Mouse (Mus musculus): ENCODE measurements at regions not wholly inside any gene's neighbourhood (a gene's known extent, or its start where the extent isn't known, plus 50 kb on each side); places are given as distances from the start of the nearest gene placed in this dataset.
"Not testable (repeated sequence)": the region's sequence is repeated elsewhere in the genome, so short reads cannot be mapped to it uniquely, and the experiment has no call there.

DNA sequence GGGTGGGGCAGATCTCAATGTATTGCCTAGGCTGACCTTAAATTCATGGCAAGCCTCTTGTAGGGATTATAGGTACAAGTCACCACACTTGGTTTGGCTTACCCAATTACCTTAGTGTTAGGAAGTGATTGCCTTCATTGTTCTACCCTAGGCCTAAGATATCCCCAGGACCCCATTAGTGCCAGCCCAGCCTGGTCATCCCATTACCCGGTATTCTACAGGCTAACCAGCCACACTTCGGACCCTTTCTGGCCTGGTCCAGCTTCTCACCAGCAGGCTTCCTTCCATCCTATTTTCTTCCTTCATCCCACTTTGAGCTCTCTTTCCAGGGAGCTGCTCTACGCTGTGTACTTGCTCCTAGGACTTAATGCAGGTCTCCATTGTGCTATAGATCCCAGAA is 59.5 kb downstream of the Tex35 start:
- no peak for DNase-seq (ENCODE audit: extremely low spot score in 1 of 2, low spot score in 1 of 2)

DNA sequence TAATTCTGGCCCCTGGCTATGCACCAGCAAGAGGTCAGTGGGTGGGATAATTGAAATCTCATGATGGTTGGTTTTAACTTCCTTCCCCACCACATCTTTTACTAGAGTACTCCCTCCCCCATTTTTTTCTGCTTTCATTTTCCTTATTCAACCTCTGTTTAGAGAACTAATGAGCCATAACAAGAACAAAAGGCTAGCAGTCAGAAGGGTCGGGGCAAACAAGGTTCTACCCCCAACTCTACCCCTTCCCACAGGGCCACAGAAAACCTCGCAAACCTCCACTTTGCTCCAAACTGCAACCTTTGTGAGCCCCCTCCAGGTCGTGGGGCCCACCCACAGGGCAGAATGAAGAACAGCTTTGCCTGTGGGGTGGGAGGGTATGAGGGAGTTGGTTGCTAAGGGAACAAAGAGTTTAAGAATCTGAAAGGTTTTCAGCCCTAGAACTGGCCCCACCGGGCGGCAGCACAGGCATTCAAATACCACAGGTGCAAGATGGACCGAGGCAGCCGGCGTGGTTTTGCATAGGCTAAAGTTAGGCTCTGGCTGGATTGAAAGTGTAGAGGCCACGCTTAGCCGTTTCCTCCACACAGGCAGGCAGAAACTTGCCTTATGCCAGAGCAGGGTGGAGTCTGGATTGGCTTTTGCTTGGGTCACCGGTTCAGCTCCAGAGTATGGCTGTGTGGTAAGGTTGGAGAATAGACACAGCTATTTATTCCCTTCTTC is 60.1 kb downstream of the Tex35 start:
- DNase-seq (ENCODE audit: extremely low spot score in 1 of 2, low spot score in 1 of 2), result no peak

DNA sequence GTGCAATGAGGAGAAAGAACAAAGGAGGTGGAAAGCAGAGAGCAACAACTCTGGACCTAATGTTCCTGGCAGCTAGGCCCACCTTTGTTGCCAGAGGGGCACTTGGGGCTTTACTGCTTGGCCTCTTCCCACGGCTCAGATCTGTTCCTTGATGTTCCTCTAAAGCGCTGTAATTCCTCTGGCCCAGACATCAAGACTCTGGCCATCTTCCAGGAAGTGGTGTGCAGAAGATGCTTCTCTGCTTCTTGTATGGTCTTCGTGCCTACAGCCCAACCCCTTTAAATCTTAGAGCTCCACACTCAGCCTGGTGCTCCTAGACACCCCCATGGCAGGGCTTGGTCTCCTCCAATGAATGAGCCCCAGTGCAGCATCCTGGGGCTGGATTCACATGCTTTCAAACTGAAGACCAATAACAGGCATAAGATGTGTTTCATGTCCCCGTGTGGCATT is 60.7 kb downstream of the Tex35 start:
- DNase-seq (ENCODE audit: extremely low spot score in 1 of 2, low spot score in 1 of 2), result no peak

DNA sequence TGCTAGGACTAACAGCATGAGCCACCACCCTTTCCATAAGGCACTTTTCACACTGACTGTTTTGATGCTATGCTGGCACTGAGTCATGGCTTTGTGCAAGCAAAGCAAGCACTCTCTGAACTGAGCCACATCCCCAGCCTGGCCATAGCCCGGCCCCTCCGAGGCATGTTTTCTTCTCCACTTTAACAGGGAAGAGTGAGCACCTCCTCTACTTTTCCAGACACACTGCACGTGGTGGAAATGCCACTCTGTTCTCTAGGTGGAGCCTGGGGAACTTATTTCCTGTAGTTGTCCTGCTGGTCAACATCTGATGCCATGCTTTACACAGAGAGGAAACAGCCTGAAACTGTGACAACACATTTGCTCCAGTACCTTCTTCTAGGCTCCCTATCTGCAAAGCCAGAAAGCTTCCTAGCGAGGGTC is 61.7 kb downstream of the Tex35 start:
- DNase-seq (ENCODE audit: extremely low spot score in 1 of 2, low spot score in 1 of 2), result no peak

DNA sequence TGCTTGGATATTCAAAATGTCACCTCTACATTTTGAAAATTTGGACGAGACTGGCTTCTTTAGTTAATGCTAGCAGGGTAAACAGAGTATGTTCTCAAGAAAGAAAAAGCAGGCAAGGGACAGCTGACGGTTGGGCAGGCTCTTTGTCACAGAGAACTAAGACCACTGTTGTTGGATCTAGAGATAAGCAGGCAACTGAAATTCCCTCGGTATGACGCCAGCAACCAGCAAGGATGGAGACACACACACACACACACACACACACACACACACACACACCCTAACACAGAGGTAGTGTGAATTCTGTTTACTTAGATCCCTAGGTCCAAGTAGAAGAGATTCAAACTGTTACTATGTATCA is 68.7 kb downstream of the Tex35 start:
- no peak for DNase-seq (ENCODE audit: extremely low spot score in 1 of 2, low spot score in 1 of 2)

DNA sequence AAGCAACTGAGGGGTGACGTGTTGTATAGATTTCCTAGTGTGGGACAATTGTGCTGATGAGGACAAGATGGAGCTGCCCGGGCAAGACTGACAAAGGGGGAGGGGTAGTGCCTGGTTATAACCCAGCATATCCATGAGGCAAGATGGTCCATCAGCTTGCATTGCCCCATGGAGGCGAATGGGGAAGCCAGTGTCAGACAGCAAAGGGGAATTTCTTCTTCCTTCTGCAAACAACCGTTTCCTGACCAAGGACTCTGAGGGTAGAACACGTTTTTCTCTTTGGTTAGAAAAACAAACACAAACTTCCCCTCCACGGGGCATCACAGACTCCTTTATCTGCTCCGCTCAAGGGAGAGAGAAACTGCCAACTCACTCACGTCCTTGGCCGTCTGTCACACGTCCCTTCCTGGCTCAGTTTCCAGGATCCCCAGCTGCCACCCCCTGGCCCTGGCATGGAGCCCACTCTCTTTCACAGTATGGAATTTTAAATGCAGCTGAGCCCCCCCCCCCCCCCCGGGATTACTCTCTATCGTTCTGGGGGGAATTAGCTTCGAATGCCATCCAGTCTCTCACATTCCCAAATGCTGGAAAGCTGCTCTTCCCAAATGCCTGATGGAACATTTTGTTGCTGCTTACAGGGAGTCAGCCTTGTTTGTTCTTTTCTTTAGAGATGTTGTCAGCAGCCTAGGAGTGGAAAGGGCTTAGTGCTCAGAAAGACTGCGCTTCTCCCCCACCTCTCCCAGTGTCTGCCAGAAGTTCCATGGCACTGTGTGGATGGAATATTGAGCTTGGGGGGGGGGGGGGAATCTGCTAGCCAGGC is 69.3 kb downstream of the Tex35 start:
- peak; percentile 31 to 60 for DNase-seq (ENCODE audit: extremely low spot score in 1 of 2, low spot score in 1 of 2)

DNA sequence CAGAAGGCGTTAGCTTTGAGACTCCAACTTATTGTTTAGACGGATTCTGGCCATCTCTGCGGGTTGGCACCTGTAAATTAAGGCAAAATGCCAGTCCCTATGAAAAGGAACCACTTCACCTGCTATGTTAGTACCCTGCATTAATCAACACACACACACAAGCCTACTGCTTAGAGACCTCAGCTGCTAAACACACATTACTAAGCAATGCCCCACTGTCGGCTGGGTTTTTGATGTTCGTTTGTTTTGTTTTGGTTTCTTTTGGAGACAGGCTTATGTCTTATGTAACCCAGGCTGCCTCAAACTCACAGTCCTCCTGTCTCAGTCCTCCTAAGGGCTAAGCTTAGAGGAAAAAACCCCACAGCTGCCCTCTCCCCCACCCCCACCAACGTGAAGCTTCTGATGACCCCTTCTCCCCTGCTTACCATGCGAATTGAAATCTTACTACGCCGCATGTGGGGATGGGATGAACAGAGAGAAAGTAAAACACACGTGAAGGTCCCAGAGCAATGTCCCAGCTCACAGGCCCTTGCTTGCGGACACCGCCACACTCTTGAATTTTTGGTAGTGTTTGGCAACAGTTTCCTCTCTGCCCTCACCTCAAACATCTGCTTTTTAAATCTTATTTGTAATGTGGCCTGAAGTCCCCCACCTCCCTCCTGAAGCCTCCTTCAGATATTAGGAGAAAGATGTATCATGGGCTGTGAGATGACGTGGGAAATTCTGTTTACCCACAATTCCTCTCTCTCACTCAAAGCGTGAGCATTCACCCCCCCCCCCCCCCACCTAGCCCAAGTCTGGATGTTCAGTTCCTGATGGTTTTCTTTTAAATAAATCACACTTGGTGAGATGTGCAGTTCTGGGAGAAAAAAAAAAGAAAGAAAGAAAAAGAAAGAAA is 70.1 kb downstream of the Tex35 start:
- no peak for DNase-seq (ENCODE audit: extremely low spot score in 1 of 2, low spot score in 1 of 2)

DNA sequence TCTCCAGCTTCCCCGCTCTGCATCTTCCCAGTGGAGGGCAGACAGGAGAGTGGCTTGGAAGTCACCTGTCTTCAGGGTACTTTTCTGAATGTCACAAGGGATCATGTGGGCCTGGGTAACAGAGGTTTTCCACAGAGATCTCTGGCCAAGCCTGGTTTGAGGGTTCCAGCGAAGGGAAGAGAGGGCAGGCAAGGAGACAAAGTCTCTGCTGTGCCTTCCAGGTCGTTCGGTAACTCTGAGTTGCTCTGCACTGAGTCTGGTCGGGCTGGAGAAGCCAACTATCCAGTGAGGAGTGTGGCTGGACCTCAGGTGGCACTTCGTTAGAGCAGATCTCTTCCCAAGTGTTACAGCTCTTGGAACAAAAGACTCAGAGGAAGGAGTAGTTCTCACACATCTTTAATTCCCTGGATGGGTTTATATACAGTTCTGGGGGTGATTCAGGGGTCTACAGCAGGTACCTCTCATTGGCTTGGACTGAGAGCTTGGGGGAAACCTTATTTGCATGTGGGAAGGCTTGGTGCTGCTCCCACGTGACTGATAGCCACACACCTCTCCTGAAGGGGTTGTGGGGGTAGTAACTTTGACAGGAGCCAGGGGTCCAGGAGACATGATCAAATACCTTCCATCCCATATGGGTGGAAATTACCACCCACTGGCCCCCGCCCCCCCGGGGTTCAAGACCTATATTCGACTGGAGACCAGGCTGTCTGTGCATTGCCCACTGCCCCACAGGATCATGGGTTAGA is 71.1 kb downstream of the Tex35 start:
- no peak for DNase-seq (ENCODE audit: extremely low spot score in 1 of 2, low spot score in 1 of 2)

DNA sequence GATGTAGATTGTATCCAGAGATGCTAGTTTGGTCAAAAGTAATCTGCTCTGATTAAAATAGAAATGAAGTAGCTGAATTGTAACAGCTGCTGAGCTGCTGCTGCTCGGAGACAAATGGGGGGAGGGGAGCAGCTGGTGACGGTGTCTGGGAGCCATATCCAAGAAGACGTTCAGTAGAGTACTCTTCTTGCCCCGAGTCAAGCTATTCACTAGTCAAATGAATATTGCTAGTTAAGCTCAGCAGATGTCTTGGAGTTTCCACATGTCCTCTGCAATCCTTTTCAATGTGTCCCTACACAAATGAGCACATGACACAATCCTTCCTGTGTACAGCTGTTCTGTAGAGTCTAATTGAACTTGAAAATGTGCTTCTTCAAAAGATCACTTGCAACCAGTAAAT is 71.7 kb downstream of the Tex35 start:
- no peak for DNase-seq (ENCODE audit: extremely low spot score in 1 of 2, low spot score in 1 of 2)

DNA sequence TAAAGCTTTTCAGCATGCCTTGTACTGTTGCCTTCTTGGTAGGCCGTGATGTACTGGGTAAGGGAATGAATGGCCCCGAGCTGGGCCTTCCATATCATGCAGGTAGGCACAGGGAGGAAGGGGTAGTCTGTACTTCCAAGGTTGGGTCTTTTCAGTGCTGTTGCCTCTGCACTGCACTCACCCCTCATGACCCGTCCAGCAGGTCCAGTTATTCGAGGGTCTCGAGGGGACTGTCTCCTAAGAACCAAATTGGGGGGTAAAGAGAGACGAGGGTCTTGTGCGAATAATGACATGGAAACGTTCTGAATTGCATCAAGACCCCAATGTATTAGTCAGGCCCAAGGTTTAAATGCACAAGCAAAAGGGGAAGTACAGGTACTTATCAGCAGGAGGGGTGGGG is 73.3 kb downstream of the Tex35 start:
- not testable (repeated sequence) for DNase-seq (ENCODE audit: extremely low spot score in 1 of 2, low spot score in 1 of 2)

DNA sequence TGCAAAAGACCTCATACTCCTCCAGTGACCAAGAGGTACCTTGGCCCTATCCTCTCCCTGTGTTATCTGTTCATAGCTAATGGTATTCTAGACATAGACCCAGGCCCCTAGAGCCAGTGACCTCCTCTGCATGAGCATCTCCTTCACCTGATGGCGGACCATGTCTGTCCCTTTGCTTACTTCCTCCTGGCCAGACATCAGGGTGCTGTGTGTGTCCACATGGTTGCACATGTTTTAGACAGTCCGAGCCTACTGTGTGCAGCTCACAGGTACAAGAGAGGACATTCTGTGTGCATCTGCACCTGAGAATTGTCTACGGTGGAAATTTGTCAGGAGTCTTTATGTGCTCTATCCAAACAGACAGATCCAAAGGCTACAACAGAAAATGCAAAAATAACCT is 79.8 kb downstream of the Tex35 start:
- no peak for DNase-seq (ENCODE audit: extremely low spot score in 1 of 2, low spot score in 1 of 2)

DNA sequence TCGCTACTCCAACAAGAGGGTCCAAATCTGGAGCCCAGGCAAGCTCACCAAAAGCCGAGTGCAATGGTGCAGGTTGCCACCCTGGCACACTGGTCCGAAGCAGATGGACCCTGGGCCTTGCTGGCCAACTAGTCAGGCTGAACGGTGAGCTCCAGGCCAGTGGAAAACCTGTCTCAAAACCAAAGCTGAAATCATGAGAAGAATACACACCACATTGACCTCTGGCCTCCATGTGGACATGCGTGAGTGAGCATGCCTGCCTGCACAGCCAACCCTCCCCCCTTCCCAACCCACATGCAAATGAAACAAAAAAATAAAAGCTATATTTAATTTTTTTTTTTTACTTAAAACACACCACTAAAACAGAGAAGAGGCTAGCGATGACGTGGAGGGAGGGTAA is 80.8 kb downstream of the Tex35 start:
- no peak for DNase-seq (ENCODE audit: extremely low spot score in 1 of 2, low spot score in 1 of 2)

DNA sequence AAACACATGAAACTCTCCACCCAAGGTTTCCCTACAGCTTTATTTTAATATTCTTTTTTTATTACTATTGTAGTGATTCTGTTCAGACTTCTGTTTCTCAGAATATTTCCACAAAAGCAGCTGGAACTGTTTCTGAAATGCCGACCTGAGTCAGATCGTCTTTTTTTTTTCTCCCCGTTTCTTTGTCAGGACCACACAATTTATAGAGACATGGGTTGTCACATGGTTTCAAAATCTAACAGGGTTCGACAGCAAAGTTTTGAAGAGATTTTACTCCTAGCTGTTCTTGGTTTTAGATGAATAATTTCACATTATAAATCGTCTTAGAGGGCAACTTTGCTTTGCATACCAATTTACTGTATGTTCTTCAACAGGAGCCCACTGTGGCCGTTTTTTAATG is 84.0 kb upstream of the Ralgps2 start:
- no peak for DNase-seq (ENCODE audit: extremely low spot score in 1 of 2, low spot score in 1 of 2)

DNA sequence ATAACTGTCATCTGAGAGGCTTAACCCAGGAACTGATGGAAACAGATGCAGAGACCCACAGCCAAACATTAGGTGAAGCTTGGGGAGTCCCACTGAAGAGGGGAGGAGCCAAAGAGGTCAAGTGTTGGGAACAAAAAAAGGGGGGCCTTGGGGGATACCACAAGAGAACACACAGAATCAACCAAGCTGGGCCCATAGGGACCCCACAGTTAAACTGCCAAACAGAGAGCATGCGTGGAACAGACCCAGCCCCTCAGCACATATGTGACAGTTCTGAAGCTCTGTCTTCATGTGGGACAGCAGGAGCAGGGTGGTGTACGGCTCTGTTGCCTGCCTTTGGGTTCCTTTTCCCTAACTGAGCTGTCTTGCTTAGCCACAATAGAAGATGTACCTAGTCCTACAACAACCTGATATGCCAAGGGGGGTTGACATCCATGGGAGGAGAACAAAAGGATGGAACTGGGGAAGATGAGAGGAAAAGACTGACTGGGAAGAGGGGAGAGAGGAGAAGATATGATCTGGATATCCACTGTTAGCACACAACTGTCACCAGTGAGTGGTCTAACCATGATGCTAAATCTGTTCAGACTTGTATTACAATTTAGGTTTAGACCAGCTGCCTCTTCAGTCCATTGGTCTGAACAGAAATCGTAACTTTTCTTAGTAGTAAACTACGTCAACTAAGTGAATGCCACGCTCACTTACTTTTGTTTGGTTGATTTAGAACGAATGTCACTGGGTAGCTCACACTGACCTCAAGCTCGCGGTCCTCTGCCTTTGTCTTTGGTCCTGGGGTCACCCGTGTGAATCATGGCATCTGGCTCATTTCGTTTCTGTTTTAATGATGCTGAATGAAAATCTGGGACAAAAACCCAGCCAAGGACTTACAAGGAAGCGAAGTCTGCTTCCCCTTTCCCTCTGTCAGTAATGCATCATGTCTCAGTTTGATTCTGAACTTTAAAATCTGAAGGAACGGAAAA is 83.3 kb upstream of the Ralgps2 start:
- no peak for DNase-seq (ENCODE audit: extremely low spot score in 1 of 2, low spot score in 1 of 2)

DNA sequence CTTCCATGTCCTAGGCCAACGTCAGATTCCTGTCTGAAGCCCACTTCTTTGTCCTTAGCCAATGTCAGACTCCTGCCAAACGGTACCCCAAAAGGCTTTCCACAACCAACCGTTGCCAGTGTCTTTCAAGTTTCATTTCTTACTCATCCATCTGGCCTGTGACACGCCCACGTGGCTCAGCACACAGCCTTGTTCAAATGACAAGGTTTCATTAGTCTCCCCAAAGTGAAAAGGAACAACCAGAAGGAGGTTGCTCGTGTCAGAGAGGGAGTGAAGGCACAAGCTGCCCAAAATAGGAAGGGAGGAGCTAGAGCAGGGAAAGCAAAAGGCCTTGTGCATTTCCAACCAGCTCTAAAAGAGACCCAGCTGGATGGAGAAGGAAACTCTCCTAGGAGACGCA is 80.5 kb upstream of the Ralgps2 start:
- no peak for DNase-seq (ENCODE audit: extremely low spot score in 1 of 2, low spot score in 1 of 2)

DNA sequence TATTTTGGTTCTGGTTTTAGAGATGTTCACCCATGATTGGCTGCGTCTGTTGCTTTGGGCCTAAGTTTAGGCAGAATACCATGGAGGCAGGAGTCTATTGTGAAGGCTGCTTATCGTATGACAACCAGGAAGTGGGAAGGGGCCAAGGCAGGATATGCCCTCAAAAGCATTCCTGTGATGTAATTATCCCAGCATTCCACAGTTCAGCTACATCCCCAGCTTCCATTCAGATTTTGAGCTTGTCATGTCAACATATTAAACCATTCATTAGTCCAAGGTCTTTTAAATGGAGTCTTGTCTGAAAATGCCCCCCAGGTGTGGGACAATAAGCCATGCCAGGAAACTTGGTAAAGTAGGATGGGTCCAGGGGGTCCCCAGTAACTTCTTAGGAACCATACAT is 79.3 kb upstream of the Ralgps2 start:
- no peak for DNase-seq (ENCODE audit: extremely low spot score in 1 of 2, low spot score in 1 of 2)

DNA sequence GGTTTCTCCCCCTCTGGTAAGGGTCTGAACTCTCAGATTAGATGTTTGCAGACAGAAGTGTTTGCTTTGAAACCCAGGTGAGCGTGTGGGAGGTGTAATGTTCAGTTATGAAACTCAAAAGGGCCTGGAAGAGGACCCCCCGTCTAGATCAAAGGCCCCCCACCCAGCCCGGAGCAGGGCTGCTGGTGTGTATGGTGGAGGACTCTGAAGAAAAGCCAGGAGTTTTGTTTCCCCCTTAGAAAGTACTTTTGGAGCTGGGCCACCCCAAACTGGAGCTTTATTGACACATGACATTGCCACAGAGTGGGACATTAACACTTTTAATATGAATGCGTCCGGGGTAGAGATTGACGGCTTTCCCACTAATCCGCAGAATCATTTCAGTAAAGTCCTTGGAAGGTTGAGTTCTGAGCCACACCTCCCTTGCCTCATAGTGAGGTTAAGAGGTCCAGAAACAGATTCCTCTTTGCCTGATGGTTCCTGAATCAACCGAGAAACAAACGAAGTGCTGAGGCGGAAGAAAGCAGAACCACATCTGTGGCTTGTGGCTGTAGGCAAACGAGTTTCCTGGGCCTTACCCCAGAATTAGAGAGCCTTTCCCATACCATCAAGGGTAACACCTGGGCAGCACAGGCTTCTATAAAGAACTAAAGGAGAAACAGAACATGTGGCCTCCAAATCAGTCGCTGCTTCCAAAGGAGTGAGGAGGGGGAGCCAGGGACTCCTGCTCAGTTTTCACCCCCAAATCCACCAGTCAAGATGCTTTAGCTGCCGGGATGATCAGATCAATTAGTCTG is 78.0 kb upstream of the Ralgps2 start:
- no peak for DNase-seq (ENCODE audit: extremely low spot score in 1 of 2, low spot score in 1 of 2)

DNA sequence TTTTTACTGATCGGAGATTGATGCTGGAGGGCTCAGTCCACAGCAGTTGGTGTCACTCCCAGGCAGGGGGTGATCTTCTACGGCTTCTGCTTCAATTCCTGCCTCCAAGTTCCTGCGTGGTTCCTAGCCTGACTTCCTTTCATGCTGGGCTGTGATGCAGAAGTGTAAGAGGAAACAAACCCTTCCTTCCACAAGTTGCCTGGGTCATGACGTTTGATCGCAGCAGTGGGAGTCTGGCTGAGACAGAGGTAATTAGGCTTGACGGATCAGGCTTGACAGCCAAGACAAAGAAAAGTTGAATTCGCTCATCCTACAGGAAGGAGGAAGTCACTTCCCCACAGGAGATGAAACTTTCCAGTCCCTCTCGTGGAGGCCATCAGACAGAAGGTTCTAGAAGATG is 77.2 kb upstream of the Ralgps2 start:
- no peak for DNase-seq (ENCODE audit: extremely low spot score in 1 of 2, low spot score in 1 of 2)
